Mouse (Mus musculus) liver, postnatal 0 days (tissue): ENCODE results near the gene A930018P22Rik. TPM values are rescaled to one million over a fixed set of nuclear protein-coding genes. Genes with fewer than 3 reads are reported as not detected.
"Not testable (repeated sequence)": the region's sequence is repeated elsewhere in the genome, so short reads cannot be mapped to it uniquely, and the experiment has no call there.

ENCODE experiments used
- ATAC-seq: fragments of 200-750 bp; cut with Nextera tagmentation; 2 replicates; pipeline ENCODE4 v1.8.0; 2017; ENCODE audit warnings: mild to moderate bottlenecking, moderate library complexity
- DNase-seq: peaks from one replicate; pipeline ENCODE4 v3.0.0-alpha.2; 2016
- H3K27ac ChIP-seq: fragments of 300-500 bp; sonication (generic); 2 replicates; pipeline ENCODE4 v1.5.1; 2014; ENCODE audit warnings: antibody characterized with exemption, moderate library complexity, mild to moderate bottlenecking, low read depth
- H3K27me3 ChIP-seq: fragments of 300-500 bp; sonication (generic); 2 replicates; pipeline ENCODE4 v1.6.1; 2014; ENCODE audit warnings: low read length, control low read depth, mixed read lengths; ENCODE audit not compliant: insufficient read depth
- H3K36me3 ChIP-seq: fragments of 300-500 bp; sonication (generic); replicated peaks from 2 replicates; pipeline ENCODE4 v1.6.1; 2014; ENCODE audit warnings: mild to moderate bottlenecking, control low read depth, low read length, moderate library complexity, mixed read lengths; ENCODE audit not compliant: insufficient read depth
- H3K4me1 ChIP-seq: fragments of 300-500 bp; sonication (generic); 2 replicates; pipeline ENCODE4 v1.6.1; 2014; ENCODE audit warnings: antibody characterized with exemption, mild to moderate bottlenecking, control low read depth; ENCODE audit not compliant: insufficient read depth
- H3K4me2 ChIP-seq: fragments of 300-500 bp; sonication (generic); 2 replicates; pipeline ENCODE4 v1.6.1; 2014; ENCODE audit warnings: low read depth, mild to moderate bottlenecking, low read length, moderate library complexity, mixed read lengths
- H3K4me3 ChIP-seq: fragments of 300-500 bp; sonication (generic); 2 replicates; pipeline ENCODE4 v1.5.1; 2014; ENCODE audit warnings: low read depth, low read length
- H3K9ac ChIP-seq: fragments of 300-500 bp; sonication (generic); replicated peaks from 2 replicates; pipeline ENCODE4 v1.6.1; 2014; ENCODE audit warnings: mild to moderate bottlenecking, moderate library complexity
- H3K9me3 ChIP-seq: fragments of 300-500 bp; sonication (generic); 2 replicates; pipeline ENCODE4 v1.6.1; 2016; ENCODE audit warnings: mild to moderate bottlenecking, control low read depth, low read length, mixed read lengths
- CTCF ChIP-seq: sonication (generic); IDR thresholded peaks from 2 replicates; pipeline ENCODE4 v1.5.1; 2016; ENCODE audit warnings: antibody characterized with exemption, low read depth
- EP300 ChIP-seq: IDR thresholded peaks from 2 replicates; pipeline ENCODE4 v1.6.1; 2016; ENCODE audit warnings: antibody characterized with exemption, low read depth, mild to moderate bottlenecking
- WGBS: fragments of 180-500 bp; shearing (Covaris S2); extraction: QIAGEN DNeasy Blood & Tissue Kit; methylation state at CpG from one replicate; pipeline ENCODE4 v1.1.7; 2014; ENCODE audit not compliant: insufficient replicate concordance; 5-methylcytosine and 5-hydroxymethylcytosine counted together
- polyA plus RNA-seq: library from polyadenylated mRNA; unstranded; fragments of >200 nt; fragmentation: Nextera tagmentation; extraction: Ambion mirVana; gene quantifications from 2 replicates; pipeline ENCODE4 v1.2.1, GENCODE M21; 2015

A930018P22Rik gene
- polyA plus RNA-seq, 1 experiment from 2014 or later: 0.70 TPM

GRCm38 (mm10) chr2:104093305-104093704 is 29.3 kb upstream of the A930018P22Rik start:
- DNase-seq (peak; percentile 4), ATAC-seq (no peak)
- no peak overlapping the region for H3K4me2 ChIP-seq
- H3K27me3 ChIP-seq: no peaks in the 10 kb centered on the region
- H3K4me1 ChIP-seq: peaks cover 10% of the 10 kb centered on the region; the same call in 1 of the 2 replicates
- H3K9ac ChIP-seq: no peak overlapping the region
- TF ChIP-seq CTCF (no peak), EP300 (no peak)
- no peaks in the 10 kb centered on the region for H3K9me3 ChIP-seq
- 67% methylated on average over 2 of the region's 2 CpGs for WGBS
- no peaks in the 10 kb centered on the region for H3K36me3 ChIP-seq
- H3K4me3 ChIP-seq: no peak overlapping the region
- no peak overlapping the region for H3K27ac ChIP-seq

DNA sequence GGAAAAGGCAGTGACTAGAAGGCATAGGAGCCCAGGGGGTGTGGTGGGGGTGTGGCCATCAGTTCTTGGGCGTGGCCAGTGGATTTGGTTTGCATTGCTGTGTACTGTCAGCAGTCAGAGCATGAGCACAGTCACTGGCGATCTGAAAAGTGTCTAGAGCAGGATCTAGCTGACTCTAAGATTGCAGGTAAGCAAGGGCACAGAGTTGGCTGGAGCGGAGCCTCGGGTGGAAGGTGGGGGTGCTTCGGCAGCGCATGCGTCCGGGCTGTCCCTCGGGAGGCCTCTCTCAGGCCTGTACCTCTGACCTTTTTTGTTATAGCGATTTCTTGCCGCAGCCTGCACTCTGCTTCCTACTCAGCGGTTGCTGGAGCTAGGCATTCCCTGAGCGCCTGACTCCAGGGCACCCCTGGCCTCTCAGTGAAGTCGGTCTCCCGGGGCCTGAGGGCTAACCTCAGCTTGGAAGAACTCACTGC is 26.8 kb upstream of the A930018P22Rik start, which contains the start of gene Cd59a:
TSS of gene Cd59a (plus strand) at position 61 of the 473 bp plus-strand sequence.
- TF ChIP-seq CTCF (no peak), EP300 (no peak)
- peak within 1 kb of the TSS; percentile 80 for H3K9ac ChIP-seq
- peak within 1 kb of the TSS; percentile 70 for H3K4me2 ChIP-seq
- H3K27me3 ChIP-seq: no peaks in the 10 kb centered on the region
- H3K36me3 ChIP-seq: no peaks in the 10 kb centered on the region
- ATAC-seq (peak; percentile 89), DNase-seq (peak; percentile 95)
- peaks cover 29% of the 10 kb centered on the region for H3K4me1 ChIP-seq
- no peaks in the 10 kb centered on the region for H3K9me3 ChIP-seq
- peak within 1 kb of the TSS; percentile 60 for H3K4me3 ChIP-seq
- H3K27ac ChIP-seq: peak within 1 kb of the TSS; percentile 92
- 8% methylated on average over 15 of the region's 15 CpGs for WGBS

DNA sequence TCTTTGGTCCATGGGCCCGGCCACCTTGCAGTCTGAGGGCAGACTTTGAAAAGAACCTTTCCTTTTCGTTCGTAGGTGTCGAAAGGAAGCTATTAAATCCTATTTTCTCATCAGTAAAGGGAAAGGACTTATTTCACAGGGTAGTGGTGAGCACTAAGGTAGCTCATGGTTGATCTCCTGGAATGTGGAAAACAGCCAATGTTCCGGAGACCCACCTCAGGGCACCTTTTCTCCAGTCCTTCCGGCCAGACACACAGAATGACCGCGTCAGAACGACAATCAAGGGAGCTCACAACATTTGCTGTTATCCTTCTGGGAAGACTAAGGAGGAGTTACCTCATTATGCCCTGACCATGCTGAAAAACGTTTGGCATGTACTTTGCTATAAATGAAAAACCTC is 26.3 kb upstream of the A930018P22Rik start:
- no peaks in the 10 kb centered on the region for H3K27me3 ChIP-seq
- ATAC-seq (peak; percentile 1; the same call in 1 of the 2 replicates), DNase-seq (no peak)
- peaks cover 30% of the 10 kb centered on the region for H3K4me1 ChIP-seq
- WGBS: 32% methylated on average over 10 of the region's 10 CpGs
- no peaks in the 10 kb centered on the region for H3K36me3 ChIP-seq
- peak overlapping the region; percentile 92 for H3K27ac ChIP-seq
- peak overlapping the region; percentile 70 for H3K4me2 ChIP-seq
- H3K9ac ChIP-seq: peak overlapping the region; percentile 80
- H3K9me3 ChIP-seq: no peaks in the 10 kb centered on the region
- TF ChIP-seq CTCF (no peak), EP300 (no peak)
- peak overlapping the region; percentile 60 for H3K4me3 ChIP-seq

DNA sequence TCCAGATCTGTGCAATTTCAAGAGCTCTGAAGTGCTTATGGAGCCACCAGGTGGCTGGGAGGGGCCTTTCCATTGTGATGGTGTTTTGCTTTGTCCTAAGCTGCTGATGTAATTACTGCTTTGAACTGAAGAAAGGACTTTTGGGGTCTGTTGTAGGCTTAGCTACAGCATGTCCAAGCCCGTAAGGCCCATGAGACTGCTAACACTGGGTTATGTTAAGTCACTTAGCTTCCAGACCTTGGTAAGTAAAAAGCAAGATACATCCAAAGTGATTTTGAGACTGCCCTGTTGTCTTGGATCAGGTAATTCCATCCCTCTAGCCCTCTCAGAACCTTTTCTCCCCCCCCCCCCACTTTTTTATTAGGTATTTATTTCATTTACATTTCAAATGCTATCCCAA is 25.8 kb upstream of the A930018P22Rik start:
- not testable (repeated sequence) for H3K9me3 ChIP-seq, H3K27me3 ChIP-seq, H3K36me3 ChIP-seq, ATAC-seq
- WGBS: 67% methylated on average over 1 of the region's 1 CpGs
- peaks cover 28% of the 10 kb centered on the region for H3K4me1 ChIP-seq
- peak overlapping the region; percentile 60 for H3K4me3 ChIP-seq
- DNase-seq: peak; percentile 13
- H3K27ac ChIP-seq: peak overlapping the region; percentile 92
- H3K4me2 ChIP-seq: peak overlapping the region; percentile 70
- TF ChIP-seq CTCF: peak; percentile 36
- peak overlapping the region; percentile 80 for H3K9ac ChIP-seq

DNA sequence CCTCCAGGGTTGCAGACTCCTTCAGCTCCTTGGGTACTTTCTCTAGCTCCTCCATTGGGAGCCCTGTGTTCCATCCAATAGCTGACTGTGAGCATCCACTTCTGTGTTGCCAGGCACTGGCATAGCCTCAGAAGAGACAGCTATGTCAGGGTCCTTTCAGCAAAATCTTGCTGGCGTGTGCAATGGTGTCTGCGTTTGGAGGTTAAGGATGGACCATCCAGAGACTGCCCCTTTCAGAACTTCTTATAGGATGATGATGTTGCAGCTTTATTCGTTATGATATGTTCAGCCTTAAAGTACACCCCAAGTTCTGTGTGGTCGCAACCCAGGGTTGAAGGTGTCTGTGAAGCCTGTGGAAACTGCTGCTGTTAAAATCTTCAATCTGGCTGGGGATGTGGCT is 25.2 kb upstream of the A930018P22Rik start:
- ATAC-seq, H3K27me3 ChIP-seq, H3K9me3 ChIP-seq, H3K36me3 ChIP-seq: not testable (repeated sequence)
- peak overlapping the region; percentile 80 for H3K9ac ChIP-seq
- H3K4me1 ChIP-seq: peaks cover 26% of the 10 kb centered on the region
- peak; percentile 9 for DNase-seq
- WGBS: 82% methylated on average over 4 of the region's 4 CpGs
- H3K27ac ChIP-seq: peak overlapping the region; percentile 92
- H3K4me3 ChIP-seq: peak overlapping the region; percentile 60
- peak overlapping the region; percentile 70 for H3K4me2 ChIP-seq

DNA sequence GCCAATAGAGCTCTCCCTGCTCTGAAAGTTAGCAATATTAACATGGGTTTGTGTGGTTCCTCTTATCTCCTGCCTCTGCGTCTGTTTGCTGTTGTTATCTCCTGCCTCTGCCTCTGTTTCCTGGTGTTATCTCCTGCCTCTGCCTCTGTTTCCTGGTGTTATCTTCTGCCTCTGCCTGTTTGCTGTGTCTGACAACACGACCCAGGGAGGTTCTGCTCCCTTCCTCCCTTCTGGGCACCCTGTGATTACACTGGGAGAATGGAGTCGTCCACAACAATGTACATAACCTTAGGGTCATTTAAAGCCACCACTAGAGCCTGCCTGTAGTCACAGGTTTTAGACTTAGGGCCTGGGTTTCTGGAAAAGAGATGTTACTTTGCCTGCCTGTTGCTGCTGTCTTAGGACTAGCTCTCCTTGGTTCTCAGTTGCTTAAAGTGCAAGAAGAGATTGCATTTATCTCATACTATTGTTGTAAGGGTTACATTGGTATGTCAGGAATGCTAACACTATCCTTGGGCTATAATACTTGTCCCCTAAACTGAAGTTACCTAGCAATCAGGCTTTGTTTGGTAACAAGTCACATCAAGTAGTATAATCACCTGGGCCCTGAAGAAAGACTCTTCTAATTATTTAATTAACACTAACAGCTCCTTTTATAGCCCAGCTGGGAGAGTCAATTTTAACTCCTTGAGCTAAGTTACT is 23.9 kb upstream of the A930018P22Rik start:
- Histone ChIP-seq H3K27ac (peak overlapping the region; percentile 79), H3K4me3 (peak overlapping the region; percentile 8), H3K4me1 (peaks cover 33% of the 10 kb centered on the region), H3K27me3 (no peaks in the 10 kb centered on the region), H3K36me3 (0 out of 2 replicates have a peak, but pooled peaks cover 2% of the 10 kb centered on the region), H3K4me2 (peak overlapping the region; percentile 70), H3K9ac (peak overlapping the region; percentile 51), H3K9me3 (no peaks in the 10 kb centered on the region)
- ATAC-seq (peak; percentile 81), DNase-seq (peak; percentile 35)
- 11% methylated on average over 3 of the region's 3 CpGs for WGBS
- TF ChIP-seq CTCF (no peak), EP300 (peak; percentile 98)
